Mouse (Mus musculus): ENCODE measurements at regions not wholly inside any gene's neighbourhood (a gene's known extent, or its start where the extent isn't known, plus 50 kb on each side); places are given as distances from the start of the nearest gene placed in this dataset.

GRCm38 (mm10) chr4:34403061-34403460 is 147.7 kb upstream of the Akirin2 start:
- Histone ChIP-seq H3K9ac (no peak overlapping the region), H3K9me3 (peaks cover 8% of the 10 kb centered on the region; the same call in 1 of the 2 replicates), H3K4me1 (replicated peaks) (no peaks in the 10 kb centered on the region), H3K4me3 (no peak overlapping the region), H3K4me2 (no peak overlapping the region), H3K27ac (replicated peaks) (no peak overlapping the region), H3K27me3 (no peaks in the 10 kb centered on the region), H3K36me3 (no peaks in the 10 kb centered on the region)
- ATAC-seq (ENCODE audit: low FRiP score, low read depth): no peak
- WGBS: 78% methylated on average over 2 of the region's 2 CpGs

GRCm38 (mm10) chr4:34407181-34407580 is 143.6 kb upstream of the Akirin2 start:
- Histone ChIP-seq H3K4me1 (replicated peaks) (no peaks in the 10 kb centered on the region), H3K27me3 (no peaks in the 10 kb centered on the region), H3K9me3 (no peaks in the 10 kb centered on the region), H3K4me3 (no peak overlapping the region), H3K36me3 (no peaks in the 10 kb centered on the region), H3K9ac (no peak overlapping the region), H3K4me2 (no peak overlapping the region), H3K27ac (replicated peaks) (no peak overlapping the region)
- no peak for ATAC-seq (ENCODE audit: low FRiP score, low read depth)
- WGBS: 89% methylated on average over 3 of the region's 3 CpGs

GRCm38 (mm10) chr4:34420970-34421369 is 129.8 kb upstream of the Akirin2 start:
- Histone ChIP-seq H3K9me3 (no peaks in the 10 kb centered on the region), H3K36me3 (no peaks in the 10 kb centered on the region), H3K4me2 (no peak overlapping the region), H3K27ac (replicated peaks) (no peak overlapping the region), H3K4me1 (replicated peaks) (no peaks in the 10 kb centered on the region), H3K4me3 (no peak overlapping the region), H3K9ac (no peak overlapping the region), H3K27me3 (no peaks in the 10 kb centered on the region)
- ATAC-seq (ENCODE audit: low FRiP score, low read depth): no peak
- WGBS: 85% methylated on average over 6 of the region's 6 CpGs

- Histone ChIP-seq H3K36me3 (no peaks in the 10 kb centered on the region), H3K4me2 (no peak overlapping the region), H3K4me1 (replicated peaks) (no peaks in the 10 kb centered on the region), H3K27me3 (no peaks in the 10 kb centered on the region), H3K4me3 (no peak overlapping the region), H3K9me3 (no peaks in the 10 kb centered on the region), H3K9ac (no peak overlapping the region), H3K27ac (replicated peaks) (no peak overlapping the region)
- ATAC-seq (ENCODE audit: low FRiP score, low read depth): no peak
- 79% methylated on average over 2 of the region's 2 CpGs for WGBS
Measured at GRCm38 (mm10) chr4:34424131-34424646, 126.5 kb upstream of the Akirin2 start.

- Histone ChIP-seq H3K27me3 (no peaks in the 10 kb centered on the region), H3K4me2 (no peak overlapping the region), H3K4me1 (replicated peaks) (no peaks in the 10 kb centered on the region), H3K27ac (replicated peaks) (no peak overlapping the region), H3K4me3 (no peak overlapping the region), H3K9me3 (no peaks in the 10 kb centered on the region), H3K36me3 (no peaks in the 10 kb centered on the region), H3K9ac (no peak overlapping the region)
- ATAC-seq (ENCODE audit: low FRiP score, low read depth): no peak
- 71% methylated on average over 4 of the region's 4 CpGs for WGBS
Measured at GRCm38 (mm10) chr4:34429003-34429402, 121.7 kb upstream of the Akirin2 start.

- Histone ChIP-seq H3K27me3 (no peaks in the 10 kb centered on the region), H3K9ac (no peak overlapping the region), H3K4me2 (no peak overlapping the region), H3K4me3 (no peak overlapping the region), H3K9me3 (no peaks in the 10 kb centered on the region), H3K4me1 (replicated peaks) (no peaks in the 10 kb centered on the region), H3K27ac (replicated peaks) (no peak overlapping the region), H3K36me3 (no peaks in the 10 kb centered on the region)
- ATAC-seq (ENCODE audit: low FRiP score, low read depth): no peak
- WGBS: 78% methylated on average over 22 of the region's 22 CpGs
Measured at GRCm38 (mm10) chr4:34429456-34430235, 121.1 kb upstream of the Akirin2 start.

- Histone ChIP-seq H3K27me3 (no peaks in the 10 kb centered on the region), H3K27ac (replicated peaks) (no peak overlapping the region), H3K9ac (no peak overlapping the region)
Measured at GRCm38 (mm10) chr4:34437316-34437715, 113.4 kb upstream of the Akirin2 start.

GRCm38 (mm10) chr4:34449582-34449981 is 101.2 kb upstream of the Akirin2 start:
- no peak overlapping the region for H3K9ac ChIP-seq
- no peaks in the 10 kb centered on the region for H3K27me3 ChIP-seq
- H3K27ac ChIP-seq (replicated peaks): no peak overlapping the region
- H3K4me2 ChIP-seq: no peak overlapping the region
- no peaks in the 10 kb centered on the region for H3K4me1 ChIP-seq (replicated peaks)
- H3K9me3 ChIP-seq: no peaks in the 10 kb centered on the region
- H3K36me3 ChIP-seq: no peaks in the 10 kb centered on the region
- ATAC-seq (ENCODE audit: low FRiP score, low read depth): no peak
- H3K4me3 ChIP-seq: no peak overlapping the region
- 83% methylated on average over 7 of the region's 7 CpGs for WGBS

More at GRCm38 (mm10) chr4:34437316-34437715, 113.4 kb upstream of the Akirin2 start:
- no peak overlapping the region for H3K4me3 ChIP-seq
- no peaks in the 10 kb centered on the region for H3K36me3 ChIP-seq
- 85% methylated on average over 3 of the region's 3 CpGs for WGBS
- no peak for ATAC-seq (ENCODE audit: low FRiP score, low read depth)
- no peaks in the 10 kb centered on the region for H3K4me1 ChIP-seq (replicated peaks)
- H3K4me2 ChIP-seq: no peak overlapping the region
- no peaks in the 10 kb centered on the region for H3K9me3 ChIP-seq

- no peaks in the 10 kb centered on the region for H3K9me3 ChIP-seq
- no peaks in the 10 kb centered on the region for H3K36me3 ChIP-seq
- no peak overlapping the region for H3K4me2 ChIP-seq
- H3K4me3 ChIP-seq: no peak overlapping the region
- no peak overlapping the region for H3K27ac ChIP-seq (replicated peaks)
- H3K27me3 ChIP-seq: no peaks in the 10 kb centered on the region
- no peak overlapping the region for H3K9ac ChIP-seq
- 94% methylated on average over 4 of the region's 4 CpGs for WGBS
- ATAC-seq (ENCODE audit: low FRiP score, low read depth): no peak
- H3K4me1 ChIP-seq (replicated peaks): no peaks in the 10 kb centered on the region
Measured at GRCm38 (mm10) chr4:34462591-34462990, 88.1 kb upstream of the Akirin2 start.

GRCm38 (mm10) chr4:34465845-34466244 is 84.9 kb upstream of the Akirin2 start:
- 92% methylated on average over 2 of the region's 2 CpGs for WGBS
- ATAC-seq (ENCODE audit: low FRiP score, low read depth): no peak

GRCm38 (mm10) chr4:34466309-34466708 is 84.4 kb upstream of the Akirin2 start:
- H3K36me3 ChIP-seq: no peaks in the 10 kb centered on the region
- no peak overlapping the region for H3K4me2 ChIP-seq
- H3K9ac ChIP-seq: no peak overlapping the region
- H3K27ac ChIP-seq (replicated peaks): no peak overlapping the region
- WGBS: 63% methylated on average over 3 of the region's 3 CpGs
- H3K27me3 ChIP-seq: no peaks in the 10 kb centered on the region
- no peak overlapping the region for H3K4me3 ChIP-seq
- no peaks in the 10 kb centered on the region for H3K9me3 ChIP-seq
- no peak for ATAC-seq (ENCODE audit: low FRiP score, low read depth)
- H3K4me1 ChIP-seq (replicated peaks): no peaks in the 10 kb centered on the region

More at GRCm38 (mm10) chr4:34465845-34466244, 84.9 kb upstream of the Akirin2 start:
- H3K36me3 ChIP-seq: no peaks in the 10 kb centered on the region
- H3K27ac ChIP-seq (replicated peaks): no peak overlapping the region
- H3K9ac ChIP-seq: no peak overlapping the region
- H3K9me3 ChIP-seq: no peaks in the 10 kb centered on the region
- no peaks in the 10 kb centered on the region for H3K27me3 ChIP-seq
- H3K4me1 ChIP-seq (replicated peaks): no peaks in the 10 kb centered on the region
- no peak overlapping the region for H3K4me3 ChIP-seq
- H3K4me2 ChIP-seq: no peak overlapping the region

- Histone ChIP-seq H3K4me1 (replicated peaks) (no peaks in the 10 kb centered on the region), H3K4me3 (no peak overlapping the region), H3K27ac (replicated peaks) (no peak overlapping the region), H3K4me2 (no peak overlapping the region), H3K36me3 (no peaks in the 10 kb centered on the region), H3K9me3 (no peaks in the 10 kb centered on the region), H3K27me3 (no peaks in the 10 kb centered on the region), H3K9ac (no peak overlapping the region)
- ATAC-seq (ENCODE audit: low FRiP score, low read depth): no peak
- WGBS: 54% methylated on average over 9 of the region's 9 CpGs
Measured at GRCm38 (mm10) chr4:34468096-34468495, 82.6 kb upstream of the Akirin2 start.

Data from hindbrain, embryonic 15.5 days (tissue).